Mouse (Mus musculus) brain, embryonic 14.5 days (tissue): ENCODE measurements around the gene Bax.

Experiments
- CTCF ChIP-seq: fragments of 200-500 bp; IDR thresholded peaks from 2 replicates; pipeline ENCODE4 v1.5.1; 2012; ENCODE audit warnings: inconsistent platforms, mild to moderate bottlenecking, moderate library complexity, borderline replicate concordance; ENCODE audit not compliant: insufficient read depth, insufficient read length; ENCODE audit errors: extremely low read depth
- POLR2A ChIP-seq: fragments of 200-500 bp; IDR thresholded peaks from 2 replicates; pipeline ENCODE4 v1.6.1; 2012; ENCODE audit warnings: mild to moderate bottlenecking, inconsistent platforms, borderline replicate concordance; ENCODE audit not compliant: poor library complexity, insufficient read depth, insufficient read length, severe bottlenecking; ENCODE audit errors: extremely low read depth

- TF ChIP-seq POLR2A (no peak), CTCF (no peak)
Observed at GRCm38 (mm10) chr7:45489578-45489977, 22.9 kb upstream of the Bax start.
